Mouse (Mus musculus): ENCODE results near the gene Nat8. TPM values are rescaled to one million over a fixed set of nuclear protein-coding genes. Genes with fewer than 3 reads are reported as not detected.

Nat8 gene
- polyA plus RNA-seq, 1 experiment from 2014 or later, result 0.23 TPM

Small RNA genes within 50 kb of the gene (microRNA-seq; reads per million reads assigned to microRNA genes)
- not detected for gene Mir6375

Other genes with a start within 250 kb of the Nat8 start
- 4.2 and 4.3 TPM in 2 replicates for gene Alms1, start 244.6 kb downstream of the Nat8 start, polyA plus RNA-seq (2015; fragmentation: Nextera tagmentation; extraction: Ambion mirVana)
- 0.08 TPM in 1 of 2 replicates, not detected in the other for gene Nat8f7, start 118.9 kb downstream of the Nat8 start, polyA plus RNA-seq (2015; fragmentation: Nextera tagmentation; extraction: Ambion mirVana)
- 0.23 and 0.35 TPM in 2 replicates for gene Nat8f3, start 66.3 kb downstream of the Nat8 start, polyA plus RNA-seq (2015; fragmentation: Nextera tagmentation; extraction: Ambion mirVana)
- not detected in 2 replicates for gene Nat8f6, start 11.1 kb downstream of the Nat8 start, polyA plus RNA-seq (2015; fragmentation: Nextera tagmentation; extraction: Ambion mirVana)
- gene Nat8f5, start 11.1 kb downstream of the Nat8 start, polyA plus RNA-seq (2015; fragmentation: Nextera tagmentation; extraction: Ambion mirVana), result 0.36 TPM in 1 of 2 replicates, not detected in the other
- not detected in 2 replicates for gene Nat8f2, start 37.1 kb upstream of the Nat8 start, polyA plus RNA-seq (2015; fragmentation: Nextera tagmentation; extraction: Ambion mirVana)
- gene Nat8f4, start 72.8 kb upstream of the Nat8 start, polyA plus RNA-seq (2015; fragmentation: Nextera tagmentation; extraction: Ambion mirVana), result 7.4 and 7.7 TPM in 2 replicates
- gene Tprkb, start 79.8 kb upstream of the Nat8 start, polyA plus RNA-seq (2015; fragmentation: Nextera tagmentation; extraction: Ambion mirVana), result 49.3 and 53.3 TPM in 2 replicates
- gene Nat8f1, start 83.6 kb upstream of the Nat8 start, polyA plus RNA-seq (2015; fragmentation: Nextera tagmentation; extraction: Ambion mirVana), result 20.1 and 20.4 TPM in 2 replicates
- gene Dusp11, start 129.6 kb upstream of the Nat8 start, polyA plus RNA-seq (2015; fragmentation: Nextera tagmentation; extraction: Ambion mirVana), result 40.7 and 46.7 TPM in 2 replicates
- not detected in 2 replicates for gene Figla, start 184.1 kb upstream of the Nat8 start, polyA plus RNA-seq (2015; fragmentation: Nextera tagmentation; extraction: Ambion mirVana)
- gene Add2, start 196.6 kb upstream of the Nat8 start, polyA plus RNA-seq (2015; fragmentation: Nextera tagmentation; extraction: Ambion mirVana), result 132 and 139 TPM in 2 replicates

All from hindbrain, embryonic 16.5 days (tissue).